Mouse (Mus musculus) monocyte, adult 5-6 weeks (primary cell): ENCODE results near the gene Bicdl2. TPM values are rescaled to one million over a fixed set of nuclear protein-coding genes. Genes with fewer than 3 reads are reported as not detected.

Experiments used
- ATAC-seq: fragments of 153-309, 156-312 bp; replicated peaks from 2 replicates; pipeline ENCODE4 v1.8.0; 2017; ENCODE audit warnings: mild to moderate bottlenecking; ENCODE audit not compliant: low TSS enrichment, insufficient number of reproducible peaks, severe bottlenecking, poor library complexity, low FRiP score
- total RNA-seq: library from RNA; stranded (forward); fragments of 200-1000, 200-491, 200-594 nt; gene quantifications from 3 replicates; pipeline ENCODE4 v1.2.3, GENCODE M21; 2017

Bicdl2 gene
- 1.4 TPM in 1 of 3 replicates, not detected in the others for total RNA-seq

DNA sequence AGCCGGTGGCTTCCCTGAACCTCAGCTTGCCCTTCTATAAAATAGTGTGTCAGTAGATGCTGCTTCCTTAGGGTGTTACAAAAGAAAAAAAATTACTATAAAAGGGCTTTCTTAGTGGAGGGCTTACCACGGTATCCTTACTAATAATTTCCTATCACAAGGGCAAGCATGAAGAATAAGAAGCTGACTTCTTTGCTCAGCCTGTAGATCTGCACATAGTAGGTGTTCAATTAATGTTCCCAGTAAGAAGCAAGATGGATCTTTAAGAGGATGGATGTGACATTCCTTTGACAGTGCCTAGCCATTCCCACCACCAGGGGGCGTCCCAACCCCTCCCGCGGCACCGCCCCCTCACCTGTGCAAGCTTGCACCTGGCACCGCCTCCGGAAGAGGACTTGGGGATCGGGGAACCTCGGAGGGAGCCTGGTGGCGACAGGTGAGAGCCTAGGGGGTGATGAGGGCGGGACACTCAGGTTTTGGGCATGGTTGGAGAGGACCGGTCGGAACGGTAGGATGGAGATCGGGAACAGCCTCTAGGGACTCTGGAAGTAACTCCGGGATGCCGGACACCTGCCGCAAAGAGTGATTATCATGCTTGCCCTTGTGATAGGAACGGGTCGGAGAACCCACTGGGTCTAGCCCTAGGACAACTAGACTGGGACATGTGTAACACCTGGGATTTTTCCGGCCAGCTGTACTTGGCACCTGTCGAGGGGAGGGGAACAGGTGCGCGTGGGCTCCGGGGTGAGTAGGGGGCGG is at the start of gene Bicdl2:
Gene Bicdl2, plus strand, starts transcription at position 390 of the 759 bp plus-strand sequence.
- ATAC-seq, result no peak

- no peak for ATAC-seq
These were observed 43.2 kb upstream of the Bicdl2 start for GRCm38 (mm10) chr17:23617087-23617486.

DNA sequence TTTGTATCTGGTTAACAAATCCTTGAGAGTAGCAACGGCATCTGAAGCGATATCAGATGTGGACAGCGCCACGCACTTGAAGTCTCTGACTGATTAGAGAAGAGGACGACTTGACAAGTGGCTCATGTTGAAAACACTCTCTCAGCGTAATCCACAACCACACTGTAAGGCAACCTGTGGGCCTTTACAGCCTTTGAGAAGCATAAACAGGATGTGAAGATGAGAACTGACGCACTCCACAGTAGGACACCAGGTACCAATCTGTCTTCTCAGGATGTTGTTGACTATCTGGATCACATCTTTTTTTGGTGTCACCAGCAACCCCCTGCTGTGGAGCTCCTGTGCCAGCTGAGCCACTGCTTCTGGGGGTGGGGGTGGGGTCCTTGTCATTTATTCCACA is 40.0 kb upstream of the Bicdl2 start:
- ATAC-seq, result no peak

DNA sequence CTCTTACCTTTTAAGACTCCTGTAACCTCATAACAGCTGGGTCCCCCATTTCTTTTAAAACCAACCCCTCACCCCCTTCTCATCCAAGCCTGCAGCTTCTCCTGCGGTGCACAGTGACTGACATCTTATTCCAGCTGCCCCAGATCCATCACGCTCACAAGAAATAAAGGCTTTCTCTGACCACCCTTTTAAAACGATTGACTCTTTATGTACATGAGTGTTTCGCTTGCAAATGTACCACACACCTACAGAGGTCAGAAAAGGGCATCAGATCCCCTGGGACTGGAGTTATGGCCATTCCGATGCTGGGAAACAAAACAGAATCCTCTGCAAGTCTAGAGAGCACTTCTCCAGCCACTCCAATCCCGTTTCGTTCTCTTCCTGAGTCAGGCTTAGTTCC is 32.5 kb upstream of the Bicdl2 start:
- no peak for ATAC-seq

DNA sequence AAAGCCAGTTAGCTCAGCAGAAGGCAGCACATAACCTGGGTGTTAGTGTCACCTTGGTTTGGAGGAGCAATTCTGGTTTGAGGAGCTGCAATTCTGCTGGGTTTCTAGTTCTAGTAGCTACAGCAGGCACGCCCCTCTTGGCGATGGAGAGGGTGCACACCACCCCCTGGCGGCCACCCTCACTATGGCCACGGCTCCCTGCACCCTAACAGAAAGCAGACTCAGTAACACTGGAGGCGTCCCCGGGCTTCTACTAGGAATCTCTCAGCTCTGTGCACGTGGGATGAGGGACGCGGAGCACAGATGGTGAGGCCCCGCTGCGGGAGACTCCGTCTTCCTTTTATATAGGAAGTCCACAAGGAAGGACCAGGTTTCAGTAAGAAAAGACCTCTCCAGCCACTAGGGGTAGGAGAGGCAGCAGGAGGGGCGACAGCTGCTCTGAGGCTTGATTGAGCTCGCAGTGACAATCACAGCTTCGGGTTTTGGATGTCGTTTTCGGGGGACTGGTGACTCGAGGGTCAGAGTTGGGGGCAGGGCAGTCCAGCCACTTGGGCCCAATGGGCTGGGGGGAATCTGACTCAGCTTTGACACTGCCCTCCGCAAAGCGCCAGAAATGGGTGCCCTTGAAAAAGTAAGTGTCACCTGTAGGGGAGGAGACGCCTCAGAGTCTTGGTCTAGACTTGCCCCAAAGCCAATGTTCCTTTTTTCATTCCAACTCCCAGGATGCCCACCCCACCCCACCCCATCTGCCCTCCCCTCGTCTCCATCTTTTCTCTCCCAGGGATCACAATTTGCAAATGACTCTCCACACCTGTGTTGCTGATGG is 29.9 kb upstream of the Bicdl2 start:
- ATAC-seq, result peak; percentile 79

GRCm38 (mm10) chr17:23631241-23631640 is 29.1 kb upstream of the Bicdl2 start:
- no peak for ATAC-seq

- peak; percentile 32; the same call in 1 of the 2 replicates for ATAC-seq
These were observed 15.5 kb upstream of the Bicdl2 start, which contains the start of gene Mmp25 for GRCm38 (mm10) chr17:23644613-23645495. Mmp25 (minus strand) TSS chr17:23645277.

DNA sequence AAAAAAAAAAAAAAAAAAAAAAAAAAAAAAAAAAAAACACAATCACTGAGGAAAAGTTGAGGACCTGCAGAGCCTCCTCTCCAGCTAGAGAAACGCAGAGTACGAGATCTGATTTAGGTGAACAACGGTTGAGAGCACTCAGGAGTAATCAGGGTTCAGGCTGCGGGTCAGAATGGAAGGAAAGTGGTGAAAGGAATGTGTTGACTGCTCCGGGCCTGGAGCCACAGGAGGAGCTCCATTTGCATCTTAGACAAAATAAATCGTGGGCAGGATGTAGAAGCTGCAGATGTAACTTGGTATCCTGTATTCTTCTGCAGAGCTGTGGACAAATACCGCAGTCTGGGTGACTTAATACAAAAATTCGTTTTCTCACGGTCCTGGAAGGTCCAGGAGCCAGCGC is 14.4 kb upstream of the Bicdl2 start:
- no peak for ATAC-seq

GRCm38 (mm10) chr17:23651363-23651762 is 8.9 kb upstream of the Bicdl2 start:
- no peak for ATAC-seq

DNA sequence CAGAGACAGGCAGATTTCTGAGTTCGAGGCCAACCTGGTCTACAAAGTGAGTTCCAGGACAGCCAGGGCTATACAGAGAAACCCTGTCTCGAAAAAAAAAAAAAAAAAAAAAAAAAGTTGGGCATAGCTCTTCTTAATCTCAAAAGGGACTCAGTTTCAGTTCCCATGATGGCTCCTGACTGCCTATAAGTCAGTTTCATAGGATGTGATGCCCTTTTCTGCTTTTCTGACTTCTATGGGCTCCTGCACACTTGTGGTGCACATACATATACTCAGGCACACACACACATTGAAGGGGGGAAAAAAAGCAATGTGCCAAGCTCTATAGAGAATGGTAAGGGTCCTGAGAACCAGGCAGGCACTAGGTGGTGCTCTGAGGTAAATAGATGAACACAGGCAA is 7.0 kb upstream of the Bicdl2 start:
- ATAC-seq, result no peak

GRCm38 (mm10) chr17:23654001-23654400 is 6.3 kb upstream of the Bicdl2 start:
- ATAC-seq, result no peak

GRCm38 (mm10) chr17:23654410-23654809 is 5.9 kb upstream of the Bicdl2 start:
- ATAC-seq, result no peak

DNA sequence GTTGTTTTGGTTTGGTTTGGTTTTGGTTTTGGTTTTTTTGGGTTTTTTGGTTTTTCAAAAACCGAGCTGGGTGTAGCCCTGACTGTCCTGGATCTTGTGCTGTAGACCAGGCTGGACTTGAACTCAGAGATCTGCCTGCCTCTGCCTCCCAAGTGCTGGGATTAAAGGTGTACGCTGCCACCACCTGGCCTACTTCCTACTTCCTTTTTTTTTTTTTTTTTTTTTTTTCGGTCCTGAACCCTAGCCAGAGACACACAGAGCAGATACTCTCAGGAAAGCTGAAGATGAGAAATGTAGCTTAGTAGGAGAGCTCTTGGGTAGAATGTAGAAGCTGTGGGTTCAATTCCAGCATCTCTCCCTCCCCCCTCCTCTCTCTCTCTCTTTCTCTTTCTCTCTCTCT is 1.9 kb upstream of the Bicdl2 start:
- no peak for ATAC-seq

DNA sequence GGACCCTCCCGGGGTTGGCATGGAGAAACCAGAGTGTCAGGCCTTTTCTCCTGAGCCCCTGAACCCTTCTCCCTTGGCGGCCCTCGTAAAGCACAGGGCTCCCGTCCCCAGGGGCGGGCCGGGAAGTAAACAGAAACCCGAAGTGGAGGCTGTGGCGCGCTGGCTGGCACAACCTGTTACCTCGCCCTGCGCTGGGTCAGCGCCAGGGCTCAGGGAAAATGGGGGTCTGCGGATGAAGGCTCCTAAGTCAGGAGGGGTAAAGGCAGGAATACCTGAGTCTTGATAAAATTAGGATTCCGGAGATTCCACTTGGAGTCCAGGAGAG is 532 bp downstream of the Bicdl2 start:
- ATAC-seq, result no peak

DNA sequence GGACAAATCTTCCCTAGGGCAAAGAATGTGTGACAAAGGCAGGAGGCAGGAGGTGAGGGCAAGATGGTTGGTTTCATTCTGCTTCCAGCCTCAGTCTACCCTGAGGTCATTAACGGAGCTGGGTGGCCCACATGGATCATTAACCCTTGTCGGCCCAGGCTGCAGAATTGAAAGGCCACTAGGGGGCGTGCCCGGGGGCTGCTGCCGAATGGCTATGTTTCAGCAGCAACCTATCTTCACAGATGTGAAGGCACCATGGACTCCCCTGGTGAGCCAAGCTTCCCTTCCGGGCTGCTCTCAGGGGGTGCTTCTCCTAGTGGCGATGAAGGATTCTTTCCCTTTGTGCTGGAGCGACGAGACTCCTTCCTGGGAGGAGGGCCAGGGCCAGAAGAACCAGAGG is 1.2 kb downstream of the Bicdl2 start:
- 0 out of 2 replicates have a peak, but pooled peaks have one; percentile 2 for ATAC-seq

GRCm38 (mm10) chr17:23664556-23665021 is 4.3 kb downstream of the Bicdl2 start:
- ATAC-seq, result 0 out of 2 replicates have a peak, but pooled peaks have one; percentile 27

DNA sequence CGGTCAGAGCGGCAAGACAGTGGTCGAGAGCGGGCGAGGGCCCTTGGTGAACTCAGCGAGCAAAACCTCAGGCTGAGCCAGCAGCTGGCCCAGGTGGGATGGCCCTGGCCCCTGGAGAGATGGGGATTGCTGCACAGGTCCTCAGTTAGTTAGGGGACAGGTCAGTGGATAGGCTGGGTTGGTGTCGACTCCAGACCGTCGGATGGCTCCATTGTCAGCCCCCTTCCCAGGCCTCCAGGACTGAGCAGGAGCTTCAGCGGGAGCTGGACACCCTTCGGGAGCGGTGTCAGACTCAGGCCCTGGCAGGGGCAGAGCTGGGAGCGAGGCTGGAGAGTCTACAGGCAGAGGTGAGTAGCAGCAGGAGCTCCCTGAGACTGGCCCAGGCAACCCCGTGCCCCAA is 5.2 kb downstream of the Bicdl2 start:
- ATAC-seq, result no peak

DNA sequence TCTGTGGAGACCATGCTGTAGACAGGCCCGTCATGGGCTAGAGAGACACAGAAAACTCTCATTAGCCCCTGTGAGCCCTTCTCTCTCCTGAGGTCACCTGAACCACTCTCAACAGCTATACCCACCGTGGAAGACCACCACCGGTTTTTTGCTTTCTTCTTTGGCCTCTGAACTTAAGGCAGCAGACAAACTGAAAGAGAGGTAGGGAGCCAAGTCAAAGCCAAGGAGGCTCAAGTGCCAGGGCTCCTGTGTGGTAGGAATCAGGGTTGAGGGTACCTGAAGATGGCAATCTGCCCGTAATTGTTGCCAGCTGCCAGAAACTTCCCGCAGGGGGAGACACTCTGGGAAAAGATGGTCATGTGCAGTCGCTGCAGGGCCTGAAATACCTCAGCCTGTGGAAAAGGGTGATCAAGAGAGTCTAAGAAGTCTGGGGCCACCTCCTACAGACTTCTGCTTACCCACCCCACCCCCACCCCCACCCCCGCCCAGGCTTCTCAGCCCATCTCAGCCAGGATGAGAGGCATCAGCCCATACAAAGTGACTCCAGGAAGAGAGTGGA is 10.3 kb downstream of the Bicdl2 start:
- no peak for ATAC-seq

DNA sequence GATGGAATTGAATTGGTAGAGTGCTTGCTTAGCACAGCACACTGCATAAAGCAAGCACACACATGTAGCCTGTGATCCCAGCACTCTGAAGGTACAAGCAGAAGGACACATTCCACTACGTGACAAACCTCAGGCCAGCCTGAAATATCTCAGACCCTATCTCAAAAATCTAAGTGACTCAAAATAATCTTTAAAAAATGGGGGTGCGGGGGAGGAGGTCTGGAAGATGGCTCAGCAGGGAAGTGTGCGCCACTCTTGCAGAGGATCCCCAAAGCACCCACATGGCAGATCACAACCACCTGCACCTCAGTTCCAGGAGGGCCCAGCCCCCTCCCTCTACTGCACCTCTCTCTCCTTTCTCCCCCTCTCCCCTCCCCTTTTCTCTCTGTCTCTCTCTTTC is 11.2 kb downstream of the Bicdl2 start:
- no peak for ATAC-seq
